Comparison of ENCODE assay signal across 9 mouse cellular contexts in genomic region chr6:118087955-118088354, GRCm38 (mm10). TPM values are rescaled to one million over a fixed set of nuclear protein-coding genes. Genes with fewer than 3 reads are reported as not detected.
DNase-seq lines count a peak whose midpoint lies in the region; ATAC-seq and TF ChIP-seq lines count a peak whose summit lies in the region.
"Had no signal": no experiment of that assay in that cellular context is flagged by ENCODE, and none has a peak within 500 bp of the region (broad histone marks: within the 10 kb centered on the region; RNA-seq: fewer than 3 reads in every experiment).

No protein-coding gene starts in this region.

- DNase-seq in embryo, embryonic 10.5 days (ENCODE audit: low spot score), result peak; percentile 33
- DNase-seq in embryo, embryonic 10 days (ENCODE audit: low spot score), result no peak
- DNase-seq in left cerebral cortex, adult 2 months (ENCODE audit: extremely low spot score in 1 of 2, low spot score in 2 of 2), result no peak
- DNase-seq in left cerebral cortex, adult 11 months (ENCODE audit: low spot score), result no peak
- DNase-seq in B cell, adult 2 months, result peak; percentile 15 to 17
- DNase-seq in MN1 (ENCODE audit: low spot score), result no peak
- no peak for DNase-seq in adrenal gland, adult (ENCODE audit: inconsistent age in 2 of 2, low spot score in 1 of 2)
- DNase-seq: kidney, adult 8-10 months had no signal

- H3K27ac ChIP-seq in left cerebral cortex, adult 2 months, result no peak overlapping the region

- no peak overlapping the region for H3K4me3 ChIP-seq in left cerebral cortex, adult 2 months

- TF ChIP-seq CTCF in left cerebral cortex, adult 2 months (IDR thresholded peaks at IDR 0.05), result peak; percentile 56

- ATAC-seq in hematopoietic stem cell, adult 5-6 weeks (replicated peaks in 1 of 2; ENCODE audit: insufficient read depth in 1 of 2, low FRiP score in 2 of 2, low TSS enrichment in 1 of 2, low read depth in 1 of 2, poor library complexity in 2 of 2, severe bottlenecking in 2 of 2), result 0 out of 4 replicates have a peak, but pooled peaks have one; percentile 27 to 33

- intact Hi-C loops in left cerebral cortex, adult 2 months (cut with DNase I), result no loop called here

RNA-seq across cellular contexts. Expression of gene Csgalnact2, which starts 51.0 kb away (rescaled TPM):
- 10 to 100 TPM; 12.3 to 13.4 TPM for total RNA-seq in left cerebral cortex, adult 2 months (2021)
- total RNA-seq in hematopoietic stem cell, adult 5-6 weeks (2017), result 77.9 and 79.5 TPM in 2 replicates

Comparison
In these comparisons a context has a peak if more than half of its experiments do, and no peak if none do; other contexts are left out.
1. DNase-seq: peak in embryo, embryonic 10.5 days (single experiment) and B cell, adult 2 months (2 of 2); none in embryo, embryonic 10 days (single experiment), left cerebral cortex, adult 2 months (0 of 2), left cerebral cortex, adult 11 months (single experiment), MN1 (single experiment) and adrenal gland, adult (0 of 2).